Mouse (Mus musculus): ENCODE results near the gene Rnf157.
"Not testable (repeated sequence)": the region's sequence is repeated elsewhere in the genome, so short reads cannot be mapped to it uniquely, and the experiment has no call there.

Gene Rnf157

GRCm38 (mm10) chr11:116416196-116416943 is 3.5 kb upstream of the Rnf157 start:
- DNase-seq = no peak

- DNase-seq = no peak
Observed at GRCm38 (mm10) chr11:116413631-116414022, 795 bp upstream of the Rnf157 start.

- no peak for DNase-seq
Observed at GRCm38 (mm10) chr11:116412028-116412827, 604 bp downstream of the Rnf157 start.

GRCm38 (mm10) chr11:116411582-116411981 is 1.2 kb downstream of the Rnf157 start:
- peak; percentile 78 for DNase-seq

- not testable (repeated sequence) for DNase-seq
Observed at GRCm38 (mm10) chr11:116410415-116410814, 2.4 kb downstream of the Rnf157 start.

- DNase-seq = no peak
Observed at GRCm38 (mm10) chr11:116409008-116409407, 3.8 kb downstream of the Rnf157 start.

- DNase-seq = no peak
Observed at GRCm38 (mm10) chr11:116406231-116406728, 6.6 kb downstream of the Rnf157 start.

GRCm38 (mm10) chr11:116405601-116406000 is 7.2 kb downstream of the Rnf157 start:
- DNase-seq = no peak

GRCm38 (mm10) chr11:116400560-116400959 is 12.3 kb downstream of the Rnf157 start:
- no peak for DNase-seq

GRCm38 (mm10) chr11:116398348-116398677 is 14.5 kb downstream of the Rnf157 start:
- no peak for DNase-seq

- no peak for DNase-seq
Observed at GRCm38 (mm10) chr11:116397517-116398347, 15.1 kb downstream of the Rnf157 start.

GRCm38 (mm10) chr11:116396934-116397330 is 15.9 kb downstream of the Rnf157 start:
- DNase-seq = no peak

GRCm38 (mm10) chr11:116396276-116396933 is 16.4 kb downstream of the Rnf157 start:
- no peak for DNase-seq

GRCm38 (mm10) chr11:116394769-116395168 is 18.1 kb downstream of the Rnf157 start:
- no peak for DNase-seq

GRCm38 (mm10) chr11:116388841-116389480 is 23.9 kb downstream of the Rnf157 start:
- DNase-seq = peak; percentile 54

- no peak for DNase-seq
Observed at GRCm38 (mm10) chr11:116387086-116388071, 25.5 kb downstream of the Rnf157 start.

- DNase-seq = no peak
Observed at GRCm38 (mm10) chr11:116385999-116386398, 26.8 kb downstream of the Rnf157 start.

- no peak for DNase-seq
Observed at GRCm38 (mm10) chr11:116384171-116384570, 28.7 kb downstream of the Rnf157 start.

- DNase-seq = not testable (repeated sequence)
Observed at GRCm38 (mm10) chr11:116383070-116383469, 29.8 kb downstream of the Rnf157 start.

- DNase-seq = no peak
Observed at GRCm38 (mm10) chr11:116380767-116381166, 32.1 kb downstream of the Rnf157 start.

GRCm38 (mm10) chr11:116379530-116379929 is 33.3 kb downstream of the Rnf157 start:
- no peak for DNase-seq

Measured in cerebellum, adult 11-12 months (tissue).